Mouse (Mus musculus): Measurements from ENCODE around the gene Clgn. TPM values are rescaled to one million over a fixed set of nuclear protein-coding genes. Genes with fewer than 3 reads are reported as not detected.
A peak's percentile ranks its signal among the peaks of the same experiment; 100 is the strongest.

Gene Clgn
- polyA plus RNA-seq, 1 experiment: not detected

DNA sequence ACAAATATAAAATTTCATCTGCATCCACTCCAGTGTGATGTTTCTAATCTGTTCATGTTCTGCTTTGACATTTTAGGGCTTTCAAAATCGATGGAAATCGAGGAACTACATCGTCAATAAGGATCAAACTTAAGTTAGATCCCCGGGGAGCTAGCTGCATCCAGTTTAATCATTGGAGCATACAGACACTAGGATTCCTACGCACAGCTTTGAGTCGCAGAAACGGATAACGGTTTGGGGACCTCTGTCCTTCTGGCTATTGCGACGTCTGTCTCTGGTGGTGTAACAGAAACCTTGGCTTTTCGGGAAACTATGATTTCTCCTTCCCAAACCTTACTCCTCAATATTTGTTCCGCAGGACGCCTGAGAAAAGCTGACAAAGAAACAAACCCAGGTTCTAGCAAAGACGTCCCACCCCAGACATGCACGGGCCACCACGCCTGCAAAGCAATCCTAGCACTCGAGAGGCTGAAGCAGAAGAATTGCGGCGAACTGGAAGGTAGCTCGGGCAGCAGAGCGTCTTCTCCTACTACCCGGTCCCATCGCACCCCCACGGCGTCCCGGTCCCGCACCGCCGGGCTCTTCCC lies 52.1 kb downstream of the Clgn start:
- Histone ChIP-seq H3K4me1 (ENCODE audit: control insufficient read depth, insufficient read depth, low read length) (no peaks in the 10 kb centered on the region; the same call in none of the 2 replicates), H3K4me3 (ENCODE audit: insufficient read depth, low read length) (peak overlapping the region; percentile 87), H3K27ac (ENCODE audit: insufficient read depth, low read length) (peak overlapping the region; percentile 68)
- TF ChIP-seq POLR2A (IDR thresholded peaks at IDR 0.05; ENCODE audit: low read depth, low read length) (no peak), CTCF (IDR thresholded peaks at IDR 0.05; ENCODE audit: borderline replicate concordance, insufficient read depth, low read length) (no peak)

DNA sequence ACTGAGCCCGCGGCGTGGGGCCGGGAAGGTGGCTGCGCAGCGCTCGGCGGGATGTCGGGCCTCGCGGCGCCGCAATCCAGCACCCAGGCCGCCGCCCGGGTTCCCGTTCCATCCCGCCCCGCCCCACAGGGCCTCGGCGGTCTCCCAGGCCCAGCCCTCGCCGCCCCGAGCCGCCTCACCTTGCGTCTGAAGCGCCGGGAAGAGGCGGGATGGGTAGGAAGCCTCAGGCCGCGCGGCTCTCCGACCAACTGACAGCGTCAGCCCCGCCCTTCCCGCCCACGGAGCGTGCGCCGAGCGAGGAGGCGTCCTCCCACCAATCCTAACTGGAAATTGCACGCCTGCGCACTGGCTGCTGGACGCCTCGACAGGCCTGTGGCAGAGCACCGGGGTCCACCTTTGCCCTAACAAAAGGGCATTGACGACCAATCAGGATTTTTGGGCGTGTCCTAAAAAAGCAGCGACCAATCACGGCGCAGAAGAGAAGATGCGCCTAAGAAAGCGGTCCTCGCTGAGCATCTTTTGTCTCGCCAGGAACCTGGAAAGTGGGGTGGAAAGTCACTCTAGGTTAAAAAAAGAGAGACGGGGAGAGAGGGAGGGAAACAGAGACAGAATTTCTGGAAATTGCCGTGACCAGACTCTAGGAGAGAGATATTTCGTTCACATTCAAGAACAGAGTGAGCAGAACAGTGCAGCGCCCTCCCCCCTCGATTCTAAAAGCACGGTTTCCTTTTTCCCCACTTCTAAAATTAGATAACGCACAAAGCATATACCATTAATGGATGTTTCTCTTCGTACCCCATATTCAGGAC lies 52.8 kb downstream of the Clgn start:
- H3K4me1 ChIP-seq (ENCODE audit: control insufficient read depth, insufficient read depth, low read length): no peaks in the 10 kb centered on the region; the same call in none of the 2 replicates
- TF ChIP-seq POLR2A (IDR thresholded peaks at IDR 0.05; ENCODE audit: low read depth, low read length) (peak; percentile 65), CTCF (IDR thresholded peaks at IDR 0.05; ENCODE audit: borderline replicate concordance, insufficient read depth, low read length) (no peak)
- peak overlapping the region; percentile 79 for H3K27ac ChIP-seq (ENCODE audit: insufficient read depth, low read length)
- peak overlapping the region; percentile 89 for H3K4me3 ChIP-seq (ENCODE audit: insufficient read depth, low read length)

DNA sequence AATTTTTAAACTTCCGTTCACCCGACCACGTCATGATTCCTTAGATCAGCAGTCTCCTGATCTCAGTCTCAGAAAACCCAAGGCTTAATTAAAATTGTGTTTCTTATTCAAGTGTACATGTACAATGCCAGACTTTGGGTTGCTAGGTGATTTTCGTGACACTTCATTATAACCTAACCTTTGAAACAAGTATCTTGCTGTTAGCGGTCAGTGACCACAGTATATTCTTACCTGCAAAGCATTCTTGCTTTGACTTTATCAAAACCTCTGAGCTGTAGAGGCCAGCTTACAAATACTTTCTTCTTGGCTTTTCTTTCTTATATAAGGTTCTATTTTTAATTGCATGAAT lies 53.4 kb downstream of the Clgn start:
- TF ChIP-seq POLR2A (IDR thresholded peaks at IDR 0.05; ENCODE audit: low read depth, low read length) (no peak), CTCF (IDR thresholded peaks at IDR 0.05; ENCODE audit: borderline replicate concordance, insufficient read depth, low read length) (no peak)
- H3K4me1 ChIP-seq (ENCODE audit: control insufficient read depth, insufficient read depth, low read length): no peaks in the 10 kb centered on the region; the same call in none of the 2 replicates

DNA sequence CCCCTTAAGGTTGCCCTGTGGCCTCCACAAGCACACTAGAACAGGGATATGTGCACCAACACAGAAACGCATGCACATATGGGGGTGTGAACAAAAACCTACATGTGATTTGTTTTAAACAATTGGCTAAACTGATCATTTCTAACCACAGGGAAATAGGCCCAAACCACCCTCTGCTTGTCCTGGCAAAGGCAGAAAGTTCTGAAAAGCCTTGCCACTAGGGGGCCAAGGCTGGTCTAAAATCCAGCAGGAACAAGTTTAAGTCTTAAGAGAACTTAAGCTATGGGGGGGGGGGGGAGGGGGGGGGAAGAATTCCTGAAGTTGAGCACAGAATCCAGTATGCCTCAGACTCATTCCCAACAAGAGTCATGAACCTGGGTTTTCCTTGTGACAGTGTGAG lies 60.3 kb downstream of the Clgn start:
- TF ChIP-seq POLR2A (IDR thresholded peaks at IDR 0.05; ENCODE audit: low read depth, low read length) (no peak), CTCF (IDR thresholded peaks at IDR 0.05; ENCODE audit: borderline replicate concordance, insufficient read depth, low read length) (no peak)
- no peak overlapping the region for H3K27ac ChIP-seq (ENCODE audit: insufficient read depth, low read length)

More for the DNA sequence above, 53.4 kb downstream of the Clgn start:
- Histone ChIP-seq H3K4me3 (ENCODE audit: insufficient read depth, low read length) (peak overlapping the region; percentile 89), H3K27ac (ENCODE audit: insufficient read depth, low read length) (peak overlapping the region; percentile 79)

DNA sequence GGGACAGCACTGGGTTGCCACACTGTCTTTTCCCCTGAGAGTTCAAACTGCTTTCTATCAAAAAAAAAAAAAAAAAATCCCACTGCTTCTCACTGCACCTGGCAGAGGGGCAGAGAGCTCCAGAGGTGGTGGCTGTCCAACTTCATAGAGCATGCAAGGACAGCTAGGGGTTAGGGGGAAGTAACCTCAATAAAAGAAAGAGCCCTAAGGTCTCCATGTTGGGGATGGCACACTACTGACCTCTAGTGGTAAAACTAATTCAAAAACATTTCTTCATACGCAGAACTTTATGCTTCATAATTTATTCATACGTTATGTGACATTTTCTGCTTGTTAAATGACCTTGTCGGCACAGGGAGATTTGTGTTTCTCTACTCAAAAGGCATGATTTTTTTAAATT lies 61.4 kb downstream of the Clgn start:
- no peak overlapping the region for H3K27ac ChIP-seq (ENCODE audit: insufficient read depth, low read length)
- TF ChIP-seq CTCF (IDR thresholded peaks at IDR 0.05; ENCODE audit: borderline replicate concordance, insufficient read depth, low read length) (no peak), POLR2A (IDR thresholded peaks at IDR 0.05; ENCODE audit: low read depth, low read length) (no peak)
- H3K4me1 ChIP-seq (ENCODE audit: control insufficient read depth, insufficient read depth, low read length): no peaks in the 10 kb centered on the region
- no peak overlapping the region for H3K4me3 ChIP-seq (ENCODE audit: insufficient read depth, low read length)

More for the DNA sequence above, 60.3 kb downstream of the Clgn start:
- no peak overlapping the region for H3K4me3 ChIP-seq (ENCODE audit: insufficient read depth, low read length)
- H3K4me1 ChIP-seq (ENCODE audit: control insufficient read depth, insufficient read depth, low read length): no peaks in the 10 kb centered on the region

DNA sequence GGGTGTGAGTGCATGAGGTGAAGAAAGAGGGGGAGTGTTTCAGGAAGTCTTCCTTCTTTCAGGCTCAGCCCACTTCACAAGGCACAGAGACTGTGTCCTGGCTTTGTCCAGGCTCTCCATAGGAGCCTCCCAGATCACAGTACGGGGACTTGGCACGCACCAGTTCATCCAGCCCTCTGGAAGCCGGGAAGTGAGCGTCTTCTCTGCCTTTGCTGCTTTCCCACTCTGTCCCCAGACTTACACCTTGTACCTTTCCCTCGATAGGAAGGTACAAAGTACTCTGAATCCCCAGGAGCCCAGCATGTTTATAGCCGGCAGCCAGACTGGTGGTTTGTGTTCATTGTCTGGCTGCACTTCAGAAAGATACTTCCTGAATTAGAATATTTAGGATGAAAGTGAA lies 67.5 kb downstream of the Clgn start:
- TF ChIP-seq CTCF (IDR thresholded peaks at IDR 0.05; ENCODE audit: borderline replicate concordance, insufficient read depth, low read length): no peak
- TF ChIP-seq POLR2A (IDR thresholded peaks at IDR 0.05; ENCODE audit: low read depth, low read length): no peak
- H3K4me1 ChIP-seq (ENCODE audit: control insufficient read depth, insufficient read depth, low read length): no peaks in the 10 kb centered on the region
- H3K27ac ChIP-seq (ENCODE audit: insufficient read depth, low read length): no peak overlapping the region
- no peak overlapping the region for H3K4me3 ChIP-seq (ENCODE audit: insufficient read depth, low read length)

DNA sequence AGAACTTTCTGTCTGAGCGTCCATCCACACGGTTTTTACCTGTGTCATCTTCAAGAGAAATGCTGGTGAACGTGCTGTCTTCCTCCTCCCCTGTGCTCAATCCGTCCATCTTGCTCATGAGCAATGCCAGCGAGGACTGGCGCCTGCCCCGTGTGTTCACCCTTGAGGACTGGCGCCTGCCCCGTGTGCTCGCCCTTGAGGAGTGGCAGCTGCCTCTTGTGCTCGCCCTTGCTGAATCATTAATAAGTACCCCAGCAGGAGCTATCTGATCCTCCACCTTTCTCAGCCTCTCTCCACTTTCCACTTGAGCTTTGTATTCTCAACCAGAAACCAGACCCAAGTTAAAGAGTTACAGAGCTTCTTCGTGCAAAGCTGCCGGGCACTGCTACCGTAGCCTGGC lies 68.6 kb downstream of the Clgn start, which contains the start of gene Scoc:
Gene Scoc (minus strand): TSS at position 170 of the 400 bp plus-strand sequence.
- TF ChIP-seq POLR2A (IDR thresholded peaks at IDR 0.05; ENCODE audit: low read depth, low read length) (no peak), CTCF (IDR thresholded peaks at IDR 0.05; ENCODE audit: borderline replicate concordance, insufficient read depth, low read length) (no peak)
- Histone ChIP-seq H3K4me1 (ENCODE audit: control insufficient read depth, insufficient read depth, low read length) (no peaks in the 10 kb centered on the region), H3K4me3 (ENCODE audit: insufficient read depth, low read length) (no peak within 1 kb of the TSS), H3K27ac (ENCODE audit: insufficient read depth, low read length) (no peak within 1 kb of the TSS)

DNA sequence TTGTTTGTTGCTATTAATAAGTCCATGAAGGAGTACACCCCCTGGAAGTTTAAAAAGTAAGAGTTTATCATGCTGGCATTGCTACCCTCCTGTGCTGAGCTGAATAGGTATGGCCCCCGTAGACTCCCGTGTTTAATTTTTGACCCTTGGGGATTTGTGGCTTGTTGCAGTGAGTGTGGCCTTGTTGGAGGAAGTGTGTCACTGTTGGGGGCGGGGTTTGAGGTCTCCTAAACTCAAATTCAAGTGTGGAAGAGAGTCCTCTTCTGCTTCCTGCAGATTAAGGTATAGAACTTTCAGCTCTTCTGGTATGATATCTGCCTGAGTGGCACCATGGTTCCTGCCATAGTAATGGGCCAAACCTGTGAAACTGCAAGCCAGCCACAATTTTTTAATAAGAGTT lies 69.9 kb downstream of the Clgn start:
- H3K4me1 ChIP-seq (ENCODE audit: control insufficient read depth, insufficient read depth, low read length): no peaks in the 10 kb centered on the region
- TF ChIP-seq CTCF (IDR thresholded peaks at IDR 0.05; ENCODE audit: borderline replicate concordance, insufficient read depth, low read length) (no peak), POLR2A (IDR thresholded peaks at IDR 0.05; ENCODE audit: low read depth, low read length) (no peak)
- H3K27ac ChIP-seq (ENCODE audit: insufficient read depth, low read length): no peak overlapping the region
- no peak overlapping the region for H3K4me3 ChIP-seq (ENCODE audit: insufficient read depth, low read length)

Other genes starting within 250 kb of the Clgn start
- 5.4 and 8.0 TPM in 2 replicates for gene Tbc1d9, start 224.5 kb upstream of the Clgn start, polyA plus RNA-seq (2011; ENCODE audit: insufficient read length, low read depth, missing spikeins)
- gene Gm10645, start 223.7 kb upstream of the Clgn start, polyA plus RNA-seq (2011; ENCODE audit: insufficient read length, low read depth, missing spikeins): 0.45 TPM in 1 of 2 replicates, not detected in the other
- gene Ucp1, start 99.5 kb upstream of the Clgn start, polyA plus RNA-seq (2011; ENCODE audit: insufficient read length, low read depth, missing spikeins): not detected in 2 replicates
- 13.4 and 20.5 TPM in 2 replicates for gene Elmod2, start 57.4 kb upstream of the Clgn start, polyA plus RNA-seq (2011; ENCODE audit: insufficient read length, low read depth, missing spikeins)
- gene Mgat4d, start 41.4 kb upstream of the Clgn start, polyA plus RNA-seq (2011; ENCODE audit: insufficient read length, low read depth, missing spikeins): not detected in 2 replicates
- gene Scoc, start 68.5 kb downstream of the Clgn start, polyA plus RNA-seq (2011; ENCODE audit: insufficient read length, low read depth, missing spikeins): 136 and 149 TPM in 2 replicates
- not detected in 2 replicates for gene Olfr370, start 145.9 kb downstream of the Clgn start, polyA plus RNA-seq (2011; ENCODE audit: insufficient read length, low read depth, missing spikeins)
- gene Ndufb7, start 176.8 kb downstream of the Clgn start, polyA plus RNA-seq (2011; ENCODE audit: insufficient read length, low read depth, missing spikeins): 67.4 and 86.9 TPM in 2 replicates
- 210 and 213 TPM in 2 replicates for gene Tecr, start 218.1 kb downstream of the Clgn start, polyA plus RNA-seq (2011; ENCODE audit: insufficient read length, low read depth, missing spikeins)
- gene Dnajb1, start 218.3 kb downstream of the Clgn start, polyA plus RNA-seq (2011; ENCODE audit: insufficient read length, low read depth, missing spikeins): 27.7 and 32.2 TPM in 2 replicates